Mouse (Mus musculus) cerebellum, adult 2 months (tissue): Measurements from ENCODE around the gene Ncdn.

ENCODE experiments used
- CTCF ChIP-seq: fragments of 200-500 bp; IDR thresholded peaks from 2 replicates; pipeline ENCODE4 v1.5.1; 2011; ENCODE audit warnings: low read depth, mild to moderate bottlenecking, control low read depth, low read length, moderate library complexity, borderline replicate concordance; ENCODE audit not compliant: insufficient read depth
- POLR2A ChIP-seq: fragments of 200-500 bp; IDR thresholded peaks from 2 replicates; pipeline ENCODE4 v1.6.1; 2011; ENCODE audit warnings: low read length, control low read depth, borderline replicate concordance; ENCODE audit not compliant: insufficient read depth

- TF ChIP-seq CTCF (no peak), POLR2A (no peak)
These were observed 17.7 kb downstream of the Ncdn start for GRCm38 (mm10) chr4:126735382-126736000.
